Mouse (Mus musculus): ENCODE results near the gene Crmp1. TPM values are rescaled to one million over a fixed set of nuclear protein-coding genes. Genes with fewer than 3 reads are reported as not detected.

Gene Crmp1
- total and polyA plus RNA-seq, 3 experiments: not detected

GRCm38 (mm10) chr5:37240550-37240949 is 1.2 kb upstream of the Crmp1 start:
- no peaks in the 10 kb centered on the region for H3K79me2 ChIP-seq (ENCODE audit: control insufficient read depth, insufficient read depth, low read length, poor library complexity)
- H3K36me3 ChIP-seq (ENCODE audit: control insufficient read depth in 1 of 2, insufficient read depth in 2 of 2, low read length in 2 of 2): no peaks in the 10 kb centered on the region
- H3K9me3 ChIP-seq (replicated peaks; ENCODE audit: insufficient read depth, low read length): no peaks in the 10 kb centered on the region
- no peak overlapping the region for H3K9ac ChIP-seq (ENCODE audit: control insufficient read depth, low read depth, low read length, poor library complexity, severe bottlenecking)
- DNase-seq (ENCODE audit: low read depth, low spot score): peak; percentile 13
- TF ChIP-seq RCOR1 (IDR thresholded peaks at IDR 0.05; ENCODE audit: low read depth, low read length): no peak
- no peak for TF ChIP-seq CTCF (IDR thresholded peaks at IDR 0.05 in 2 of 3, conservative IDR thresholded peaks at IDR 0.05 in 1 of 3; ENCODE audit: control insufficient read depth in 1 of 3, insufficient read depth in 1 of 3, low read depth in 2 of 3, low read length in 3 of 3, poor library complexity in 1 of 3, severe bottlenecking in 1 of 3)
- no peak for TF ChIP-seq KAT2A (conservative IDR thresholded peaks at IDR 0.05; ENCODE audit: low read depth, low read length)
- no peak for TF ChIP-seq MAX (IDR thresholded peaks at IDR 0.05; ENCODE audit: low read length)
- TF ChIP-seq USF1 (IDR thresholded peaks at IDR 0.05; ENCODE audit: low read depth, low read length): no peak
- TF ChIP-seq TCF12 (IDR thresholded peaks at IDR 0.05; ENCODE audit: low read depth, low read length): no peak
- TF ChIP-seq TBP (IDR thresholded peaks at IDR 0.05; ENCODE audit: low read depth, low read length): no peak
- no peak for TF ChIP-seq ZKSCAN1 (IDR thresholded peaks at IDR 0.05; ENCODE audit: low read depth, low read length)
- TF ChIP-seq CHD1 (IDR thresholded peaks at IDR 0.05; ENCODE audit: low read depth, low read length): no peak
- TF ChIP-seq POLR2AphosphoS5 (IDR thresholded peaks at IDR 0.05; ENCODE audit: borderline replicate concordance, low read depth, low read length): no peak
- TF ChIP-seq MAFK (IDR thresholded peaks at IDR 0.05; ENCODE audit: borderline replicate concordance, low read depth, low read length): no peak
- no peak for TF ChIP-seq ELF1 (IDR thresholded peaks at IDR 0.05; ENCODE audit: low read depth, low read length)
- TF ChIP-seq ZMIZ1 (IDR thresholded peaks at IDR 0.05; ENCODE audit: low read depth, low read length): no peak
- H3K4me1 ChIP-seq (ENCODE audit: control insufficient read depth in 1 of 2, insufficient read depth in 2 of 2, low read length in 2 of 2): no peaks in the 10 kb centered on the region
- no peak overlapping the region for H3K4me3 ChIP-seq (ENCODE audit: control insufficient read depth in 1 of 2, insufficient read depth in 1 of 2, low read depth in 2 of 2, low read length in 2 of 2)
- H3K27ac ChIP-seq (ENCODE audit: control insufficient read depth, low read depth, low read length): no peak overlapping the region
- H3K27me3 ChIP-seq (ENCODE audit: control insufficient read depth in 1 of 2, insufficient read depth in 2 of 2, low read length in 2 of 2): no peaks in the 10 kb centered on the region

GRCm38 (mm10) chr5:37241224-37241623 is 516 bp upstream of the Crmp1 start:
- Histone ChIP-seq H3K4me3 (ENCODE audit: control insufficient read depth in 1 of 2, insufficient read depth in 1 of 2, low read depth in 2 of 2, low read length in 2 of 2) (no peak overlapping the region), H3K9me3 (replicated peaks; ENCODE audit: insufficient read depth, low read length) (no peaks in the 10 kb centered on the region), H3K4me1 (ENCODE audit: control insufficient read depth in 1 of 2, insufficient read depth in 2 of 2, low read length in 2 of 2) (no peaks in the 10 kb centered on the region), H3K79me2 (ENCODE audit: control insufficient read depth, insufficient read depth, low read length, poor library complexity) (no peaks in the 10 kb centered on the region), H3K36me3 (ENCODE audit: control insufficient read depth in 1 of 2, insufficient read depth in 2 of 2, low read length in 2 of 2) (no peaks in the 10 kb centered on the region), H3K27me3 (ENCODE audit: control insufficient read depth in 1 of 2, insufficient read depth in 2 of 2, low read length in 2 of 2) (no peaks in the 10 kb centered on the region), H3K9ac (ENCODE audit: control insufficient read depth, low read depth, low read length, poor library complexity, severe bottlenecking) (no peak overlapping the region), H3K27ac (ENCODE audit: control insufficient read depth, low read depth, low read length) (no peak overlapping the region)
- TF ChIP-seq MAX (IDR thresholded peaks at IDR 0.05; ENCODE audit: low read length): no peak
- no peak for TF ChIP-seq E2F4 (IDR thresholded peaks at IDR 0.05; ENCODE audit: borderline replicate concordance, low read depth, low read length)
- no peak for TF ChIP-seq GABPA (IDR thresholded peaks at IDR 0.05; ENCODE audit: low read depth, low read length)
- TF ChIP-seq KAT2A (conservative IDR thresholded peaks at IDR 0.05; ENCODE audit: low read depth, low read length): no peak
- no peak for TF ChIP-seq TBP (IDR thresholded peaks at IDR 0.05; ENCODE audit: low read depth, low read length)
- no peak for TF ChIP-seq UBTF (IDR thresholded peaks at IDR 0.05; ENCODE audit: borderline replicate concordance, insufficient read depth, low read depth, low read length)
- TF ChIP-seq ZKSCAN1 (IDR thresholded peaks at IDR 0.05; ENCODE audit: low read depth, low read length): no peak
- no peak for TF ChIP-seq HCFC1 (IDR thresholded peaks at IDR 0.05; ENCODE audit: low read depth, low read length)
- DNase-seq (ENCODE audit: low read depth, low spot score): no peak

Data from MEL (cell line).